Mouse (Mus musculus) right cerebral cortex, adult 2 months (tissue): ENCODE data around the gene Clpp.
A peak's percentile ranks its signal among the peaks of the same experiment; 100 is the strongest.

Experiments used
- DNase-seq, 2 experiments: peaks; one replicate each; pipeline ENCODE4 v3.0.0; 2021 to 2022; ENCODE audit warnings: low spot score in 2 of 2

Gene Clpp

DNA sequence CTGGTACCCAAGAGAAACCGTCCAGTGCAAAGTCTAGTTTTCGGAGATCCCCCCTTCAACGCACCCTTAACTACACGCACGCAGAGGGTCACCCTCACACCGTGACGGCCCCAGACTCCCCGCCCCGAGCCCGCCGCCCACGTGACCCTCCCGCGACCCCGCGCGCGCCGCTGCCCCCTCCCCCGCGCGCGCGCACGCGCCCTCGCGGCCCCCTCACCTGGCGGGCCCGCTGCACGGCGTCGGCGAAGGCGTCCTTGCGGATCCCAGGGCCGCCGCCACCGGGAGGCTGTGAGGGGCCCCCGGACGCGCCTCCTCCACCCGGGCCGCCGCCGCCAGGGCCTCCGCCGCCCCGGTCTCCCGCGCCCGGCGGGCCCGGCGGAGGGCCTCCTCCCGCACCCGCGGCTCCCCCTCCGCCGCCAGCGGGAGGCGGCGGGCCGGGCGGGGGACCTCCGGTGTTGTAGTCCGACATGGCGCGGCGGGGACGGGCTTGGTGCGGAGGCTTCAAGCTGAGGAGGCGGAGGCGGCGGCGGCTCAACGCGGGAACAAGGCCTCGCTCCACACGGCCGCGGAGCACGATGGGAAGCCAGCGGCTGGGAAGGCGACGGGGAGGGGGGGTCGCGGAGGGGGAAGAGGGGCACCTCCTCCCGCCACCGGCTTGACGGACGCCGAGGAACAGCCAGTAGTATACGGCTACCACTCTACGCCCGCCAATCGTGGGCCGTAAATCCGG is 41.0 kb downstream of the Clpp start, which contains the start of gene Khsrp:
Gene Khsrp, minus strand, starts transcription at position 592 of the 730 bp plus-strand sequence.
- DNase-seq: peak in 1 of 2 experiments; percentile 28

DNA sequence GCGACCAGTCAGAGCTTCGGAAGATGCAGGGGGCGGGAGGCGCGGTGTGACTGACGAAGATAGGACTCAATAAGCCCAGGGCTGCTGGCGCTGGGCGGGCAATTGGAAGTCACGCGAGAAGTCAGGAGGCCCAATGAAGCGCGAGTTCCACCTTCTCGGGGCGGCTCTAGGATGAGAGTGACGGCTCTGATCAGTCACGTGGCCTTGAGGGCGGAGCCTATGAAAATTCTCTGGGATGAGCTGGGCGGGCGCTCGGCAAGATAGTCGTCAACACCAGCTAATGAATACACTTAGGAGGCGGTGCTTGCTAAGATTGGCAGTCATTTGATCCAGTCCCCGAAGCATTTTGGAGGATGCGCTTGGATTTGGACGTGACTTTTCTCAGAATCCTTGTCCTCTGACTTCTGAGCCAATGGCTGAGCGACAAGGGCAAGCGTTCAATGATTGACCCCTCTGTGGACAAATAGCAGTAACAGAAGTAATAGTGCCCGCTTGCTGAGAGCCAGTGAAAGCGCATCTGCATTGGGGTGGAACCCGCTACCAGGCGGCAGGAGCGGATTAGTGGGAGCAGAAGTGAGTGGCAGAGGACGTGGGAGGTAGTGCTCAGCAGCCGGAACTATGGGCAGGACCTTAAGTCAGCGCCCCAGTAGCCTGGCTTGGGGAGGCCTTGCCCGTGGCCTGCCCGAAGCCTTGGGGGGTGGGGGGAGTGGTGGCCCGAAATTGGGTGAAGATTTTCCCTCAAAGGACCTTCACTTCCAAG is 41.7 kb downstream of the Clpp start:
- DNase-seq: peak; percentile 100

DNA sequence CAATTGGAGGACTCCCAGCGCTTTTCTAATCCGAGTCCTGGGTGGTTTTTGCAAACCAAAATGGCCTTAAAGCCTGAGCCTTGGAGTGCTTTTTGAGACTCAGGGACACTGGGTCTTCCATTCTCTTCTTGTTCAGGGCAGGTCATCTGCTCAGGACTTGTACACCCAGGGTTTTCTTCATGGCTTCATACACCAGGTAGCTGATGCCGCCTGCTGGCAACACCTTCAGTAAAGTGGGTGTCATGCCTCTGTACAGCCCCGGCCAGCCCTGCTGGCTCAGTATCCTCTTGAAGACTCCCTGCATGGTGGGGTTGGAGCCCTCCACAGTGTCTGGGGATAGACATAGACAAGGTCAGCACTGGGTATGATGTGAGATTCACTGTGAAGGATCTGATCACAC is 42.7 kb downstream of the Clpp start:
- no peak for DNase-seq

DNA sequence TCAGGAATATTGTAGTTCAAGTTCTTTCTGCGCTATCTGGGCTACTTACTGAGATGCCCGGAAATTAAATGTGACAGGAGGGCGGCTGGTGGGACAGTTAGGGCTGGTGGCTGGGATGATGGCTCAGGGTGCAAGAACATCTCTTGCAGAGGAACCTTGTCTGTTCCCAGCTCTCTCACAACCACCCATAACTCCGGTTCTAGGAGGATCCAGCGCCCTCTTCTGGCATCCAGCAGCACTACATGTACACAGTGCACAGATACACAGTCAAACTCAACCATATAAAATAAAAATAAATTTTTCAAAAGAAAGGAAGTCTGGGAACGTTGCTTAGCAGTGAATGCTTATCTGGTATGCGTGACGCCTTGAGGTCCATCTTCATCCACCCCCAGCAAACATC is 48.9 kb downstream of the Clpp start:
- no peak for DNase-seq

DNA sequence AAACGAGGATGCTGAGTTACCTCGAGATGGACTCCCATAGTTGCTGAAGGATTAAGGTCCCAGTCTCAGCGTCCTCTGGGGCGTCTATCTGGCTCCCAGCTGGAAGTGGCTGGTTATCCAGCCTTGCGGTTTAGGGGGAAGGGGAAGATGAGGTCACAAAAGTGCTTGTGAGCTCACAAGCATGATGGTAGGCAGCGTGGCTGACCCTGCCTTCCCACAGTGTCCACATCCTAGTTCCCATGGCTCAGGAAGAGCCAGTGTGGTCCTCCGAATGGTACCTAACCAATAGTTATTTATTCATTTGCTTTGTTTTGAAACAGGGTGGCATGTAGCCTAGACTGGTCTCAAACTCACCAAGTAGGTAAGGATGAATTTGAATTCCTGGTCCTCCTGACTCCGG is 51.4 kb downstream of the Clpp start, which contains the start of gene Slc25a41:
Gene Slc25a41, minus strand, starts transcription at position 101 of the 400 bp plus-strand sequence.
- no peak for DNase-seq
